Mouse (Mus musculus): ENCODE measurements at regions not wholly inside any gene's neighbourhood (a gene's known extent, or its start where the extent isn't known, plus 50 kb on each side); places are given as distances from the start of the nearest gene placed in this dataset.

- DNase-seq, result no peak
These were observed 76.0 kb upstream of the Malrd1 start for GRCm38 (mm10) chr2:15450092-15450831.

GRCm38 (mm10) chr2:15451759-15452158 lies 74.5 kb upstream of the Malrd1 start:
- no peak for DNase-seq

GRCm38 (mm10) chr2:15469399-15469798 lies 56.9 kb upstream of the Malrd1 start:
- peak in 1 of 2 experiments; percentile 4 for DNase-seq

Data from kidney, adult 8-10 months (tissue).